Mouse (Mus musculus) lung, postnatal 0 days (tissue): ENCODE data around the gene Fabp6.

Experiments used
- CTCF ChIP-seq: IDR thresholded peaks from 2 replicates; pipeline ENCODE4 v1.5.1; 2016; ENCODE audit warnings: antibody characterized with exemption, mild to moderate bottlenecking
- EP300 ChIP-seq: IDR thresholded peaks from 2 replicates; pipeline ENCODE4 v1.6.1; 2016; ENCODE audit warnings: antibody characterized with exemption, mild to moderate bottlenecking, control low read depth

DNA sequence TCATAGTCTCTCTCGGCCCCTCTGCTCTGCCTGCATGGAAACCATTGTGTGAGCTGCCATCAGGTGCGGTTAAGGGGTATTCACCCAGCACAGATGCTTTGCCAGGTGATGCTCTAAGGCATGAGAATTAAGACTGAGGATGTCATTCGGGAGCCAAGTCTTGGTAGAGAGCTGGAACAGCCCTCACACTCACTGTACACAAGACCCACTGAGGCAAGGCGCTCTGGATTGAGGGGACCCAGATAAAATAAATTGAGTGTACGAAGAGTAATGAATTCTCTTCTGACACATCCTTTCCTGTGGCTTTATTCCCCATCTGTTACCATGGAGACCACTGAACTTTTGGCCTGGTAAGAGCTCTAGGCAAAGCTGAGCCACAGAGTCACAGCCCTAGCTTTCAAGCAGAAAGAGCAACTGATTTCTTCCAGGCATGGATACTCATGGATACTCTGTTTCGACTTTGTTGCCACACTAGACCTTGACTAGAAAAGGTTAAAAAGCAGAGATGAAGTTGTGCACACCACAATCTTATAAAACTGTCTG, 11.7 kb downstream of the Fabp6 start:
- TF ChIP-seq CTCF (no peak), EP300 (no peak)
